Mouse (Mus musculus) layer of hippocampus, postnatal 14 days (tissue): Measurements from ENCODE around the gene Kcne3. TPM values are rescaled to one million over a fixed set of nuclear protein-coding genes. Genes with fewer than 3 reads are reported as not detected.

Source experiments
- DNase-seq, 2 experiments: peaks; one replicate each; pipeline ENCODE4 v3.0.0; 2021 to 2022; ENCODE audit warnings: low spot score in 2 of 2, mixed read lengths in 1 of 2
- long read RNA-seq, 2 experiments: library from polyadenylated mRNA; stranded (forward); transcript quantifications; one replicate each; pipeline ENCODE4 v2.0.0; 2021
- total RNA-seq, 2 experiments: library from RNA; stranded (reverse); gene quantifications; 2 replicates each; pipeline ENCODE4 v1.2.3; 2021

Gene Kcne3
- total RNA-seq, result not detected
- long read RNA-seq, experiment 1, result 0 reads
- long read RNA-seq, experiment 2, result 0 reads

DNA sequence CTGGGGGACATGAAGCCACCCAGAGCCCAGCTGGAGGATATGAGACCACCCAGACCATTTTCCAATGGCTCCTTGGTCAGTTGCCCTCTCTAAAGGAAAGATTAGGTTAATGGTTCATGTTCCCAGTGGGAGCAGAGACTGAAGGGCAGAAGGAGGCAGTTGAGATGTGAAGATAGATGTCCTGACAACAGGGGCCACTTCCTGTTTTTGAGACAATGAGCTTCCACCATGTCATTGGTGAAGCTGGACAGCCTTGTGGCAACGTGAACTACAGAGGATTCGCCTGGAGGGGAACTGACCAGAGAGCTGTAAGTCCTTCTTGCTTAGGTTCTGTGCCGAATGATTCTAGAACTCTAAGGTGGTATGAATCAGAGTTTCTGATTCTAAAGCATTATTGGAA, at the start of gene Kcne3:
TSS of gene Kcne3 (plus strand) at position 234 of the 400 bp plus-strand sequence.
- no peak for DNase-seq

DNA sequence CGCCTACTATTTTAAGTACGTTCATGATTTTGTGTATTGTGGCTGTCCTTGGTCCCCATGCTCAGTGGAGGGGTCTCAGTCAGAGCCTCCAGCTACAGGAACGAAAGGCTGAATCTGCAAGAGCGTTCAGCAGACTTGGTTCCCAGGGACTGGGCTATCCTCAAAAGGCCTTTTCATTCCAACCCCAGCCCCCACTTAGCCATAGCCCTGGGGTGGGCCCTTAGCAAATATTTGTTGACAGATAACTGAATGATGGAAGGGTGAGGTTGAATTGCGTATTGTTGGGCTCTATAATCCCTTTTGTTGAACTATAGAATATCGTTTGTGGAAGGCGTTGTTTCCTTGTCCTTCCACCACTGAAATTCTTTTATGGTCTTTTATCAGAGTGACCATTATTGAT, 49.8 kb upstream of the Kcne3 start:
- DNase-seq, result no peak

DNA sequence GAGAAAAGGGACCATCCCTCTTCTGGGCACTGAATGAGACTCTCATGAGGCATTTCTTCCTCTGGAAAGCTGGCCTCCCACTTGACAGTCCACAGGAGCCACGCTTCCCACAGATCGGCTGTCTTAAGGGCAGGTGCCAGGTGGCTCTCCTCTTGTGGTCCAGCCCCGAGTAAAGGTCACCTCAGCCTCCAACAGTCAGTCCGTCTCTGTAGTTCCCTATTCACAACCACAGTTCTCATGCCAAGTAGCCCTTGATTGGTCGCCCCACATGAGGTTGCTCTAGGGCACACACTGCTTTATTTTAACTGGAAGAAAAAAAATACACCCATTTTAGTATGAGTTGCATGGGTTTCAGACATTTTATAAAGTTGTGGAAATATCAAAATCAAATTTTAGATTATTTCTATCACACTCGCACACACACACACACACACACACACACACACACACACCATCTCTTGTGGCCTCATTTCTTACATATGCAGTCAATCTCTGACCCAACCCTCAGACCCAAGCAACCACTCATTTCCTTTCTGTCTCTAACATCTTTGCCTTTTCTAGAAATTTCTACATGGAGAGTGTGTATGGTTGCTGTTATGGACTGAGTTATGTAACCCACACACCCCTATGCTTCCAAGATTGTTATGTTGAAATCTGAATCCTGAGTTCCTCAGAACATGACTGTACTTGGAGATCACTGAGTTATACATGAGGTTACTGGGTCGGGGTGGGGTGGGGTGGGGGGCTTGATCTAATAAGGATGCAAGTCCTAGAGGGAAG, 47.9 kb upstream of the Kcne3 start:
- no peak for DNase-seq

DNA sequence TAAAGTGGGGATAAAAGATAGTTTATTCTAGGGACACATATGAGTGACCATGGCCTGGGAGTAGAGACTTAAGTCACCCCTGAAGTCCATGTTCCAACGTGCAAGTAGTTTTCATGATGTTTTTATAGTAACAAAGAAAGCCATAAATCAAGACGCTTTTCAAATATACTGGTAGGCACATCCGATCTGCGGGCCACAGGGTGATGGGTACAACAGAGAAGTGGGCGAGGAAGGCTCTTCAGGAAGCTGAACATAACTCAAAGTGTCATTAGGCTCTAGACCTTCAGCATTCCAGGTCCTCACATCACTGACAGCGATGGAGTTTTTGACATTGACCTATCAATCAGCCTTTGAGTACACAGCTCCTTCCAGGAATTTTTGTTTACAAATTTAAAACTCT, 45.7 kb upstream of the Kcne3 start:
- no peak for DNase-seq

DNA sequence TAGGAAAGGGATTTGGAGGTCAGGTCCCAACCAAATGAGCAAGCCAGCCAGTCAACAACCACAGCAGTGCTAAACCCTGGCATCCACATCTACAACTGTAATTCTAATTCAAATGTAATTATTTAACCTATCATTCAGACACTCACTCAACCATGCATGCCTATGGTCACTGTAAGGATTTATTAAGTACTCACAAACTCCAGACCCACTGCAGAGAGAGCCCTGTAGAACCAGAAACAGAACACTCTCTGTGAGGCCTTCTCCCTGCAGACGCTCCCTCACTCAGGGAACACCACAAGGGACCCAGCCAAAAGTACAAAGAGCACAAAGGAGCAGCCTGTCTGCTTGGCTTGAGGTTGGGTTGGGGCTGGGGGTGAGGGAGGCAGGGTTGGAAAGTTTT, 43.9 kb upstream of the Kcne3 start:
- no peak for DNase-seq

DNA sequence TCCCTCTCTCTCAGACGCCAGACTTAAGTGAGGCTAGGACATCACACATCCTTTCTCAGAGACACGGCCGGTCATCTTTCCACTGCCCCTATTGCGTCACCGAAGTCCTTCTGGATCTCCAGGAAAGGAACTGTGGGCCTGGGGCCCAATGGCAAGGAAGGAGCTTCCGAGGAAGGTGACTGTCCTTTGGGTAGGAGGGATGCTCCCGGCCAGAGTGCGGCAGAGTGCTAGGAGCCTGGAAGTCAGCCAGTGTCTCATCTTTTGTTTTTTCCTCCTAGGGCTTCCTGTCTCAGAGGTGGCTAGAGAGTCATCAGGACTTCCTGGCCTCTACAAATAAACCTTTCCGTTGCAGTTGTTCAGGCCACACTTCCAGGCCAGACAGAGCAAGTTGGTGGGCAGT, 39.3 kb upstream of the Kcne3 start:
- no peak for DNase-seq

DNA sequence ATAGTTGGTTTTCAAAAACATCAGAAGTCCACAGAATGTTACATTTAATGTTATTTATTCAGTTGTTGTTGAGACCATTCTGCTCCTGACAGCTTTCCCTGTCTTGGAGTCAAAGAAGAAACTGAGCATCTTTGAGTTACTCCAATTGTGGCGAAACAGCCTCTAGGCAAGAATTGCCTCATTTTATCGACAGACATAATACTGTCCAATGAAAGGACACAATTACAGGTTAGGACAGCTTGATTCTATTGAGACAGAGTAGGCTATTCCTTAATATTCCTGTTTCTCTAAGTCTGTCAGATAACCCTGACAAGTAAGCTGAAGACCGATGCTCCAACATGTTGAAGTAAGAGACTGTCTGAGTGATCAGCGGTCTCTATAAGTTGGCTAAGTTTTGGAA, 38.2 kb upstream of the Kcne3 start:
- DNase-seq, result no peak

DNA sequence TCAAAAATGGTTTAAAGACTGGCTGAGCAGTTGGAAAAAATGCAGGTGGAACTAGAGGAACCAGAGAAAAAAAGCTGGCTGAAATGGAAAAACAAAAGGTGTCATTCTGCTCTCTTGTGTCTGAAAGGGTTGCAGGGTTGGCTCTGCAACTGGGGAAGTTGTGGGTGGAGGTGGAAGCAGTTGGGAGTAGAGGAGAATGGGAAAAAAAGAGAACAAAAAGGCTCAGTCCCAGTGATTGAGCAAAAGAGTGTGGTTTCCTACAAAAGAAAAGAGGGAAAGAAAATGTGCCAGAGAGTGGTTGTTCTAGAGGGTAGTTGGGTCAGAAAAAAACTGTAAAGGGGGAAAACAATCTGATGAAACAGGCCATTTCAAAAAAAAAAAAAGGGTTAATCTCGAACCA, 35.7 kb upstream of the Kcne3 start:
- DNase-seq, result no peak

DNA sequence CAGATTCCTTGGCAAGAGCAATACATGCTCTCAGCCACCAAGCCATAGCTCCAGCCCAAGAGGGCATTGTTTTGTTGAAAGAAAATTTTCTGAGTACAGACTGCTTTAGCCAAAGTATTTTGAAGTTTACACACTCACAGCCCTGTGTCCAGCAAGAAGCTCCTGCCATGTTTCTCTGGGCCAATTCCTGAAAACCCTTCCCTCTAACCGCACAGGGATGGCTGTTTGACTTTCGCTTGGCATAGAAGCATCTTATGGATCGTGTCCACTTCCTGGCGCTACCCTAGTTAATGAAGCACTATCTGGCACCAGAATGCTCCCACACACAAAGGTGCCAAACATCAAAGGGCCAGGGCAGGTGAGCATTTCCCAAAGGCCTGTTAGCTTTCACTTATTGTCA, 27.7 kb upstream of the Kcne3 start:
- DNase-seq, result no peak

DNA sequence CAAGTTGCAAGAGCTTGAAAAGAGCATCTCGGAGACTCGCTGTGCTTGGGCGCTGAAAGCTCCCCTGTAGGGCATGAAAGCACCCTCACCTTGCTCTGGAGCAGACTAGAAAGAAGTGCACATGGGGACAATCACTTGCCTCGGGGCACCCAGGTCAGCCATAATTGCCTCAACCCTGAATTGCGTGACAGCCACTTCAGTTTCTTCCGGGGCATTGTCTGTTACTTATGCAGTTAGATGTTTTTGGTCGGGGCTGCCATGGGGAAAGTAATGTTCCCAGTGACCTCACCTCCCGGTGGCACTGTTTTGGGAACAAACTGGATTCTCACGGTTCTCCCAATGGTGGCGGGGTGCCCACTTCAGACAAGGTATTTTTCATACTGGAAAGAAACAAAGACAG, 26.2 kb upstream of the Kcne3 start:
- no peak for DNase-seq

DNA sequence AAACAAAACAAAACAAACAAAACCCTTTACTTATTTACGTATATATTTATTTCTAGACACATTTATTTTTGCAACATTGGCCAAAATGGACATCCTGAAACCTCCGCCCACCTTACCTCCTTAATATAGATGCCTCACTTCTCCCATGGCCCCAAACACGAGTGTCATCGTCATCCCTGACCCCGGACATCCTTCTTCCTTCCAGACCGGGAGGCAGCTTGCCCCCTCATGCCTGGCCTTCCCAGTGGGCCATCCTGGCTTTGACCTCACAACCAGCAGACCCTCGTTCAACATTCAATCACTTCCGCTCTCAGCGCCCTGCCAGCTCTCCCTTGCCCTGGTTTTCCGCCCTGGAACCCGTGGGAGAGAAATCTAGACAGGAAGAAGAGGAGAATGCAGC, 25.7 kb upstream of the Kcne3 start:
- no peak for DNase-seq

DNA sequence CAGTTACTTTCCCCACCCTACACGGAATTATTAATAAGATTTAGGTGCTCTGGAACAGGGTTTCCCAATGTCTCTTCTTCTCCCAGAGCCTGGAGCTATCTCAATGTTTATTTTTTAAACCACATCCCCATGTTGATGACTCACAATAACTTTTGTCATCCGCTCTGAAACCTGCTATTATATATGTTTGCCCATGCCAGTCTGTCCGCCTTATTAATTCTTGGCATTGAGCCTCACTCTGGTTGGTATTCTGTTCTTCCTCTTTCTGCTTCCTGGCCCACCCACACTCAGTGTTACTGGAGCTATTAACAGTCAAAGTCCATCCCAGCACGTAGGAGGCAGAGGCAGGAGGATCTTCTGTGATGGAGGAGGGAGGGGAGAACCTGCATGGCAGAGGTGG, 18.6 kb upstream of the Kcne3 start:
- DNase-seq, result no peak

DNA sequence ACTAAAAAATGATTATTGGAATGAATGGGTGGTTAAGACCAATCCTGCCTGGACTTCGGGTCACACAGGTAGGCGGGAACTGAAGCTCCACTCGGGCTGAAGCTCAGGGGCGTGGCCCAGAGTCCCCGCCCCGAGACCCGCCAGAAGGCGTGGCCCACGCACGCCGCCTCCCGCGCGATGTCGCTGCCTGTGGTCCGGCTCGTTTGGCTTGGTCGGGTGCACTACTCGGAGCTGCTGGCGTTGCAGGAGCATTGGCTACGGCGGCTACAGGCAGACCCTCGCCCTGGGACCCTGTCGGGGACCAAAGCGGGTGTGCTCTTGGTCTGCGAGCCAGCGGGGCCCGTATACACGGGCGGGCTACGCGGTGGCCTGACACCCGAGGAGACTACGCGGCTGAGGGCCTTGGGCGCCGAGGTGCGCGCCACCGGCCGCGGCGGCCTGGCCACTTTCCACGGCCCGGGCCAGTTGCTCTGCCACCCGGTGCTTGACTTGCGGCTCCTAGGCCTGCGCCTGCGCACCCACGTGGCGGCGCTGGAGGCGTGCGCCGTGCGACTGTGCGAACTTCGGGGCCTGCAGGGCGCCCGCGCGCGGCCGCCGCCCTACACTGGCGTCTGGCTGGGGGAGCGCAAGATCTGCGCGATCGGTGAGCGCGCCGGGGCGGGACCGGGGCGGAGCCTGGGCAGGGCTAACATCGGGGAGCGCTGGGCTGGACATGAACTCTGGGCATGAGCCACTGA, 17.0 kb upstream of the Kcne3 start, which contains the start of gene Lipt2:
TSS of gene Lipt2 (plus strand) at position 173 of the 737 bp plus-strand sequence.
- DNase-seq, result peak; percentile 88 to 90

DNA sequence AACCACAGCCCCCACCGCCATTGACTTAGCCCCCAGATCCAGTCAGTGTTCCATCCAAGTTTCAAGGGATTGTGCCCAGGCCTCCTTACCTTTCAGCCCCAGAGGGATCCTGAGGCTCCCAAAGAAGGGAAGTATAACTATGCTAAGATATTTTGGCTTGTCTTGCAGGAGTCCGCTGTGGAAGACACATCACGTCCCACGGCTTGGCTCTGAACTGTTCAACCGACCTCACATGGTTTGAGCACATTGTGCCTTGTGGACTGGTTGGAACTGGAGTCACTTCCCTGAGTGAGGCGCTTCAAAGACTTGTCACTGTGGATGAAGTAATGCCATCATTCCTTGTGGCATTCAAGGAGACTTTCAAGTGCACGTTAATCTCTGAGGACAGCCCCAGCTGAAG, 16.3 kb upstream of the Kcne3 start:
- no peak for DNase-seq

DNA sequence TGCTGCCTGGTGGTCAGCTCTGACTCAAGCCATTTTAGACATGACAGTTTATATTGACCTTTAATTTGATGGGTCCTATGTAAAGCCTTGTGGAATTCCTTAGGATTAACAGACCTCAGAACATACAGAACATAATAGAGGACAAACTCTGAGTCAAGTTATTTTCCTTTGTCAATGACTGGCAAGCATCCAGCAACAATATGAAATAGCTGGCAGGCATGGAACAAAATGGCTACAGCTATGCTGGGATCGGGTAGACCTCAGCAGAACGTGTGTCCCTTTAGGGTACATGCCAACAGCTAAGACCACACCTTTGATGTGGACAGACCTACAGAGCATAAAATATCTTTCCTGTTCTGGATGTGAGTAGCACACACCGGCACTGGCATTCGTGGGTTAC, 12.8 kb upstream of the Kcne3 start:
- DNase-seq, result no peak

DNA sequence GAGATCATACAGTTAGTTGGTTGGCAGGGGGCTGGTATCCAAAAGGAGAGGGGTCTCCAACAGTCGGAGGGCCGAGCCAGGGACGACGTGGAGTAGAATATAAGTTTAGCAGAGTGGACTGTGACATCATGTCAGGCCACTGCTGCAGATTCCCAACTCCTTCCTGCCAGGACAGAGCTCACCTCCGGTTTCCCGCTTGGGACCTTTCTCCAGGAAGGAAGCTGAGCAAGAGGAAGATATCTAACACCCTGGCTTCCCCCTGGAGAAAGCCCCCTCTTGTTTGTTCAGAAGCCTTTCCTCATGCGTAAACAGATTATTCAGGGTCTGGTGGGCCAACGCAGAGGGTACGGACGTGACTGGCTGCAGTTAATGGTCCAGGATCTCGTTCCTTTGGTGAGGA, 7.6 kb upstream of the Kcne3 start:
- DNase-seq, result no peak

DNA sequence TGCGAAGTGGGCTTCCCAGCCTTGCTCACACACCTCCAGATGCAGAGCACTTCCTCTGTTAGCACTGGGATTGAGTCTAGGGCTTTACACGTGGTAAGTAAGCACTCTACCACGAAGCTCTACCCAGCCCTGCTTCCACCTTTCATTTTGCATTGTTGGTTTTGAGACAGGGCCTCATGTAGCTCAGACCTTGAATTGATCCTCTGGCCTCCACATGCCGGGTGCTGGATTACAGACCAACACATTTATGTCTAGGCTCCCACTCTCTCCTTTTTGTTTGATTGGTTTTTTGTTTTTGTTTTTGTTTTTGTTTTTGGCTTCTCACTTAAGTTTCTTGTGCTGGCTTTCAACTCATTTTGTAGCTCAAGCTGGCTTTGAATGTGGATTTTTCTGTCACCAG, 5.5 kb upstream of the Kcne3 start:
- DNase-seq, result no peak

DNA sequence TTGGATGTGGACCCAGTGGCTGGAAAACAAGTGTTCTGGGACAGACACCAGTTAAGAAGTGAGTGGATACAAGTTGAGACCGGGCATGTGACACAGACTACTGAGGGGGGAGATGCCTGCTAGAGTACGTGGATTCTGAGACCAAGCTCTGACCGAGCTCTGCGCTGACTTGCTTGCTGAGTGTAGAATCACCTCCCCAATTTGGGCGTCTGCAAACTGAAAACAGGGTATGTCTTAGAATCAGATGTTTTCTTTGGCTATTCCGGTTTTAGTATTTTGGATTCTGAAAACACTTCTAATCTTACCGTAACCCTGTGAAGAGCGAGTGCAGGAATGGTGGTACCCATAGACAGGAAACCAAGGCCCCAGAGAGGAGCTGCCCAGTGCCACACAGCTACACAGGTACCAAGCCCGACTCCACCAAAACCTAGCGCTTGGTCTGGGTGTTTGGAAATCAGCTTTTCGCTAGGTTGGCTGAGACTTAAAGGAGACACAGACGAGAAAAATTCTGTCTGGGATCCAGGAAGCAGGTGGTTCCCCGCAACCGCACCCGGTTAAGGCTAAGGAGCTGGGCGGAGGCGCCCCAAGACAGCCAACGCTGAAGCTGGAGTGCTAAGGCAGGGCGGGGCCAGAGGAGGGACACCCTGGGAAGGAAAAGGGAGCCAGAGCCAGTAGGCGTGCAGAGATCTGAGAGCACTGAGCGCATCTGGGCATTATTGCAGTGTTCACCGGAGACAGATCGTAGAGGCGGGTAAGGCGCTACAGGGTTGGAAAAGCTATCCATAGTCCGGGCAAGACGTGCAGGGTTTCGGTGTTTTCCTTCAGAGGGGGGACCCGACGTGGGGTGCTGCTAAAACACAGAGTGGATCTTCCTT, 2.0 kb downstream of the Kcne3 start:
- DNase-seq, result peak in 1 of 2 experiments; percentile 15

DNA sequence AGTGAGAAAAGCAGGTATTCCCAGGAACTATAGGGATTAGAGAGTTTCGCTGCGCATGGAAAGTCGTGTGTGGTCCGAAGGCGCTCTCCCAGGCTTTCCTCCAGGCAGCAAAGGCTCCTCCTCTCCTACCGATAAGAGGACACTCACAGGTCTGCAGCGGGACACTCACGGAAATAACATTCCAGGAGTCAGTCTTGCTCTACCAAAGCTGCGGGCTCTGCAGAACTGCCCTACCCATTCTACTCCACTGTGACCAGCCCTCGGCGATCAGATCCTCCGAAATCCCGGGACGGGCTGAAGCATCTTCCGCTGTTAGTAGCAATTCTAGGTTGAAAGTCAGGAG, 2.6 kb downstream of the Kcne3 start:
- no peak for DNase-seq

DNA sequence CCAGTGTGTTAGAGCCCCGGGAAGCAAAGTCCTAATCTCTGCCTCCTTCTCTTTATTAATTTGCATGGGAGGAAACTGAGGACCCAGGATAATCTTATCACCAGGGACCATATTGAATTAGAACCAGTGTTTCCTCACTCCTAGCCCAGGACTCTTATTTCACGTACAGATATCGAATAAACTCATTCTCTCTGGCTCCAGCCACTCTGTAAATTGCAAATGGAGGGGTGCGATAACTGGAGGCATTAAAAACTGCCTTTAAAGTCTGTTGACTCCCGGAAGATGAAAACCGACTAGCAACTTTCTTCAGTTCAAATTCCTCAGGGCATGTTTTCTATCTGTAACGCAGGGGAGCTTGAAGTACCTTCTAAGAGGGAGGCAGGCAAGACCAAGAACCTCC, 3.1 kb downstream of the Kcne3 start:
- no peak for DNase-seq

DNA sequence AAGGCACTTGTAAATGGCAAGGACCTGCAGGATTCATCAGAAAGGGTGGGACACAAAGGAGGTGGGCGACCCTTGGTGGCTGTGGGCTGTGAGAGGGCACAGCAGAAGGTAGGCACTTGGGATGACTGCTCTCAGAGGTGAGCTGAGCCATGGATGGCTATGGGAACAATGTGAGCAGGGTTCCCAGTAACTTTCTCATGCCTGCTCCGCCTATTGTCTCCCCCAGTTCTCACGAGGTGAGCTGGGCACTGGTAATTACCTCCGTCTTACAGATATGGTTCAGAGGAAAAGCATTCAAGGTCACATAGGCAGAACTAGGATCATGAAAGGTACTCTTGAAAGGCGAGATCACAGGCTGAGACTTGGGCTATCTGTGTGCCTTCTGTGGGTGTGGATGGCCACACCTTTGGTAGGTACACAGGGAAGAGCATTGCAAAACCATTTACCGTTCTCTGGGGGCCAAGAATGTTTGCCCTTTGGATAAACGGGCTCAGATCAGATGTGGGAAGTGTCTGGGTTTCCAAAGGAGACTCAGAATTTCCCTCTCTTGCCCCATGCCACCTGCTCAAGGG, 3.6 kb downstream of the Kcne3 start:
- no peak for DNase-seq

DNA sequence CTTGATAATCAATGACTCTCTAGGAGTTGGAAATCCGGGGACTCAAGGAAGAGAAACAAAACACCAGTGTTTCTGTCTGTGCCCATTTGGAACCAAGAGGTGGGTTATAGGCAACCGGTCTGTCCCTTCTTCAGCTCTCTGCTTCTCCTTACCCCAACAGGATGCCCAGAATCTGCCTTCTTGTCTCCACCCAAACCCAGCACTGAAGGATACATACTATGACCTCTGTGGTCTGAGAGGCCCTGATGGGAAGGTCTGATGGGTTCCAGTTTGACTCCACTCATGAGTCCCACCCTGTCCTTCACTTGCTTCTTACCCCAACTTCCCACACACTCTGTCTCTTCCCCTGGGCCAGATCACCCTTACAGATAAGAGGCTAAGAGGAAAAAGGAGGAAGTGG, 4.9 kb downstream of the Kcne3 start:
- no peak for DNase-seq
